Mouse (Mus musculus): ENCODE measurements around the gene Tubb3.
"Not testable (repeated sequence)": the region's sequence is repeated elsewhere in the genome, so short reads cannot be mapped to it uniquely, and the experiment has no call there.

DNA sequence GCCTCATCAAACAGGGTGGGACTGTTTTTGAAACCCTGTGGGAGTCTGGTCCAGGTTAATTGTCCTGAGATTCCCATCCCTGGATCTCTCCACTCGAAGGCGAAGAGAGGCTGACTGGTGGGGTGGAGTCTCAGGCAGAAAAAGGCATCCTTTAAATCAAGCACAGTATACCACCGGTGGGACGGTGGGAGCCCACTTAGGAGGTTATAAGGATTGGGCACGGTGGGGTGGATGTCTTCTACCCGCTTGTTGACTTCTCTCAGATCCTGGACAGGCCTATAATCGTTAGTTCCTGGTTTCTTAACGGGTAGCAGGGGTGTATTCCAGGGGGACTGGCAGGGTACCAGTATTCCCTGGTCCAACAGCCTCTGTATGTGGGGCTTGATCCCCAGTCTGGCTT is 19.7 kb downstream of the Tubb3 start:
- not testable (repeated sequence) for TF ChIP-seq POLR2A (IDR thresholded peaks at IDR 0.05; ENCODE audit: low read depth, low read length); CTCF (IDR thresholded peaks at IDR 0.05; ENCODE audit: extremely low read depth, insufficient read length, insufficient replicate concordance, low read depth, low read length)

Data from small intestine, adult 2 months (tissue).